Mouse (Mus musculus): ENCODE data around the gene Shcbp1l.
"Not testable (repeated sequence)": the region's sequence is repeated elsewhere in the genome, so short reads cannot be mapped to it uniquely, and the experiment has no call there.

Shcbp1l gene

GRCm38 (mm10) chr1:153417805-153418204 lies 7.2 kb upstream of the Shcbp1l start:
- not testable (repeated sequence) for DNase-seq (ENCODE audit: low read depth, low spot score)

GRCm38 (mm10) chr1:153424271-153424670 lies 691 bp upstream of the Shcbp1l start:
- no peak for DNase-seq (ENCODE audit: low read depth, low spot score)

GRCm38 (mm10) chr1:153431158-153431557 lies 6.2 kb downstream of the Shcbp1l start:
- no peak for DNase-seq (ENCODE audit: low read depth, low spot score)

GRCm38 (mm10) chr1:153431701-153432100 lies 6.7 kb downstream of the Shcbp1l start:
- no peak for DNase-seq (ENCODE audit: low read depth, low spot score)

- DNase-seq (ENCODE audit: low read depth, low spot score): no peak
Measured at GRCm38 (mm10) chr1:153432329-153432728, 7.4 kb downstream of the Shcbp1l start.

GRCm38 (mm10) chr1:153433851-153434589 lies 9.1 kb downstream of the Shcbp1l start:
- no peak for DNase-seq (ENCODE audit: low read depth, low spot score)

GRCm38 (mm10) chr1:153437536-153437935 lies 12.6 kb downstream of the Shcbp1l start:
- DNase-seq (ENCODE audit: low read depth, low spot score): no peak

- no peak for DNase-seq (ENCODE audit: low read depth, low spot score)
Measured at GRCm38 (mm10) chr1:153440752-153441151, 15.8 kb downstream of the Shcbp1l start.

GRCm38 (mm10) chr1:153441656-153442055 lies 16.7 kb downstream of the Shcbp1l start:
- no peak for DNase-seq (ENCODE audit: low read depth, low spot score)

- no peak for DNase-seq (ENCODE audit: low read depth, low spot score)
Measured at GRCm38 (mm10) chr1:153443019-153443418, 18.1 kb downstream of the Shcbp1l start.

GRCm38 (mm10) chr1:153443632-153444031 lies 18.7 kb downstream of the Shcbp1l start:
- no peak for DNase-seq (ENCODE audit: low read depth, low spot score)

GRCm38 (mm10) chr1:153446120-153446831 lies 21.3 kb downstream of the Shcbp1l start:
- DNase-seq (ENCODE audit: low read depth, low spot score): no peak

GRCm38 (mm10) chr1:153451237-153452154 lies 26.5 kb downstream of the Shcbp1l start:
- DNase-seq (ENCODE audit: low read depth, low spot score): peak; percentile 14

GRCm38 (mm10) chr1:153453146-153453642 lies 28.2 kb downstream of the Shcbp1l start:
- no peak for DNase-seq (ENCODE audit: low read depth, low spot score)

- DNase-seq (ENCODE audit: low read depth, low spot score): no peak
Measured at GRCm38 (mm10) chr1:153456137-153456536, 31.2 kb downstream of the Shcbp1l start.

GRCm38 (mm10) chr1:153461796-153462195 lies 36.8 kb downstream of the Shcbp1l start:
- DNase-seq (ENCODE audit: low read depth, low spot score): no peak

- DNase-seq (ENCODE audit: low read depth, low spot score): no peak
Measured at GRCm38 (mm10) chr1:153479296-153479695, 54.3 kb downstream of the Shcbp1l start.

GRCm38 (mm10) chr1:153480386-153481024 lies 55.5 kb downstream of the Shcbp1l start:
- peak; percentile 39 for DNase-seq (ENCODE audit: low read depth, low spot score)

GRCm38 (mm10) chr1:153481025-153481412 lies 56.1 kb downstream of the Shcbp1l start:
- no peak for DNase-seq (ENCODE audit: low read depth, low spot score)

GRCm38 (mm10) chr1:153485201-153485796 lies 60.3 kb downstream of the Shcbp1l start:
- no peak for DNase-seq (ENCODE audit: low read depth, low spot score)

- not testable (repeated sequence) for DNase-seq (ENCODE audit: low read depth, low spot score)
Measured at GRCm38 (mm10) chr1:153486120-153486519, 61.2 kb downstream of the Shcbp1l start.
